Mouse (Mus musculus) myocyte (in vitro differentiated cells): ENCODE results near the gene Rsl1d1. TPM values are rescaled to one million over a fixed set of nuclear protein-coding genes. Genes with fewer than 3 reads are reported as not detected.
"Not testable (repeated sequence)": the region's sequence is repeated elsewhere in the genome, so short reads cannot be mapped to it uniquely, and the experiment has no call there.

ENCODE experiments used
- H3K27me3 ChIP-seq: one replicate; pipeline ENCODE4 v1.6.1; 2011; ENCODE audit not compliant: control insufficient read depth, insufficient read depth, insufficient read length
- H3K36me3 ChIP-seq: one replicate; pipeline ENCODE4 v1.6.1; 2011; ENCODE audit not compliant: control insufficient read depth, insufficient read depth
- H3K4me2 ChIP-seq: one replicate; pipeline ENCODE4 v1.6.1; 2011; ENCODE audit warnings: low read depth, control low read depth
- H3K4me3 ChIP-seq: one replicate; pipeline ENCODE4 v1.5.1; 2011; ENCODE audit warnings: mild to moderate bottlenecking, control low read depth, moderate library complexity
- H3K79me2 ChIP-seq: one replicate; pipeline ENCODE4 v1.6.1; 2011; ENCODE audit not compliant: control insufficient read depth, insufficient read depth
- H3ac ChIP-seq: one replicate; pipeline ENCODE4 v1.6.1; 2011; ENCODE audit not compliant: control insufficient read depth, insufficient read length
- CEBPB ChIP-seq: IDR thresholded peaks from 2 replicates; pipeline ENCODE4 v1.6.1; 2011; ENCODE audit warnings: mild to moderate bottlenecking, moderate library complexity; ENCODE audit not compliant: poor library complexity, insufficient read depth, severe bottlenecking
- E2F4 ChIP-seq: IDR thresholded peaks from one replicate; pipeline ENCODE4 v1.6.1; 2011; ENCODE audit warnings: mild to moderate bottlenecking, control low read depth, moderate library complexity; ENCODE audit not compliant: insufficient read depth
- MAX ChIP-seq: IDR thresholded peaks from one replicate; pipeline ENCODE4 v1.6.1; 2011; ENCODE audit warnings: low read depth, mild to moderate bottlenecking, control low read depth
- MYOD1 ChIP-seq, 3 experiments: IDR thresholded peaks; one replicate each; pipeline ENCODE4 v1.6.1; 2011; ENCODE audit warnings: control low read depth in 2 of 3, low read depth in 2 of 3, mild to moderate bottlenecking in 2 of 3, moderate library complexity in 1 of 3; ENCODE audit not compliant: insufficient read length in 2 of 3, control insufficient read depth in 1 of 3
- MYOG ChIP-seq, 3 experiments: IDR thresholded peaks; one replicate each; pipeline ENCODE4 v1.6.1; 2011; ENCODE audit warnings: control low read depth in 2 of 3, low read depth in 2 of 3, mild to moderate bottlenecking in 2 of 3; ENCODE audit not compliant: insufficient read length in 2 of 3, control insufficient read depth in 1 of 3, insufficient read depth in 1 of 3
- POLR2A ChIP-seq: IDR thresholded peaks from one replicate; pipeline ENCODE4 v1.6.1; 2011; ENCODE audit warnings: low read depth, mild to moderate bottlenecking, control low read depth, moderate library complexity; ENCODE audit not compliant: insufficient read length
- POLR2AphosphoS2 ChIP-seq: IDR thresholded peaks from one replicate; pipeline ENCODE4 v1.6.1; 2011; ENCODE audit warnings: low read depth, control low read depth; ENCODE audit not compliant: insufficient read length
- REST ChIP-seq: IDR thresholded peaks from one replicate; pipeline ENCODE4 v1.6.1; 2011; ENCODE audit warnings: mild to moderate bottlenecking, control low read depth, moderate library complexity; ENCODE audit not compliant: insufficient read depth, insufficient read length
- SRF ChIP-seq: IDR thresholded peaks from one replicate; pipeline ENCODE4 v1.6.1; 2011; ENCODE audit warnings: low read depth; ENCODE audit not compliant: control insufficient read depth, insufficient read length
- TCF12 ChIP-seq: IDR thresholded peaks from one replicate; pipeline ENCODE4 v1.6.1; 2011; ENCODE audit warnings: mild to moderate bottlenecking, control low read depth; ENCODE audit not compliant: poor library complexity, insufficient read depth, severe bottlenecking
- TCF3 ChIP-seq: IDR thresholded peaks from one replicate; pipeline ENCODE4 v1.6.1; 2011; ENCODE audit warnings: low read depth, control low read depth; ENCODE audit not compliant: insufficient read length
- USF1 ChIP-seq: IDR thresholded peaks from one replicate; pipeline ENCODE4 v1.6.1; 2011; ENCODE audit warnings: low read depth, mild to moderate bottlenecking, control low read depth, moderate library complexity
- polyA plus RNA-seq: library from polyadenylated mRNA; unstranded; fragments of >200 nt; fragmentation: generic; extraction: Trizol; gene quantifications from one replicate; pipeline ENCODE4 v1.2.1, GENCODE M21; 2012; ENCODE audit warnings: missing spikeins

Gene Rsl1d1
- polyA plus RNA-seq, 1 experiment = 42.9 TPM

DNA sequence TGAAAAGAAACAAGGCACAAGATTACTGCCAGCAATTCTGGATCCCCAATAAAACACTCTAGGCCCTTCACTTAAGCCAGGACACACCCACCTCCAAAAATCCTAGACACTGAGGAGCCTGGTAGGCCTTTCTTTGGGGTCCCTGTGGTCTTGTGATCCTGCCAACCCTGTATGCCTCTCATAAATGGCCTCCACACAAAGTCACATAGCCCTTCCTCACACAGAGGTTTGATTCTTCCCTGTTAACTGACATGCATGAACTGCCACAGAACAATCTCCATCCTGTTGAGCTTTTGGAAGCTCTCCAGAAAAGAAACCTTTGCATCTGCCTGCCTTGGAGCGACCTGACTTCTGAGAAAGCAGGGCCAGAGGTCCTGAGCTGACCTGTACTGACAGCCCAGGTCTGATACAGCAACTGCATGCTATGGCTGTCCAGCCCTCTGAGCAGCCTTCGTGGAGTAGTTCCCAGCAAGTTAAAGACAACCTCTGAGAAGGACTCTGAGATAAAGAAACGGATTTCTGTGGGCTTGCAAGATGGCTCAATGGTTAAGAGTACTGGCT lies 38.4 kb downstream of the Rsl1d1 start:
- Histone ChIP-seq H3K79me2 (peaks cover 55% of the 10 kb centered on the region), H3ac (no peak overlapping the region), H3K36me3 (peaks cover 20% of the 10 kb centered on the region), H3K4me3 (no peak overlapping the region), H3K4me2 (no peak overlapping the region), H3K27me3 (no peaks in the 10 kb centered on the region)
- TF ChIP-seq TCF12 (no peak), CEBPB (no peak), POLR2AphosphoS2 (no peak)

DNA sequence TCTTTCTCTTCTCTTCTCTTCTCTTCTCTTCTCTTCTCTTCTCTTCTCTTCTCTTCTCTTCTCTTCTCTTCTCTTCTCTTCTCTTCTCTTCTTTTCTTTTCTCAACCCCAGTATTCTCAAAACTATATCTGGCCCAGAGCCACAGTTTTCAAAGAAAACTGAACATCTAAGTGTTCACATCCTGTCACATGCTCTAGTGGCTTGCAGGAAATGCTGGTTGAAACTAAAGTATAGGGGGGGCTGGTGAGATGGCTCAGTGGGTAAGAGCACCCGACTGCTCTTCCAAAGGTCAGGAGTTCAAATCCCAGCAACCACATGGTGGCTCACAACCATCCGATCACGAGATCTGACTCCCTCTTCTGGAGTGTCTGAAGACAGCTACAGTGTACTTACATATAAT lies 45.4 kb downstream of the Rsl1d1 start:
- H3ac ChIP-seq, H3K4me2 ChIP-seq, H3K79me2 ChIP-seq, H3K4me3 ChIP-seq, H3K27me3 ChIP-seq: not testable (repeated sequence)
- H3K36me3 ChIP-seq = peaks cover 45% of the 10 kb centered on the region

- peaks cover 56% of the 10 kb centered on the region for H3K36me3 ChIP-seq
- no peaks in the 10 kb centered on the region for H3K27me3 ChIP-seq
- no peak overlapping the region for H3K4me2 ChIP-seq
- H3ac ChIP-seq = no peak overlapping the region
- H3K79me2 ChIP-seq = no peaks in the 10 kb centered on the region
- H3K4me3 ChIP-seq = no peak overlapping the region
- no peak for TF ChIP-seq MYOD1 (IDR thresholded peaks at IDR 0.05; ENCODE audit: control insufficient read depth in 1 of 3, insufficient read length in 2 of 3, low read depth in 2 of 3)
- no peak for TF ChIP-seq USF1
- no peak for TF ChIP-seq TCF3
- TF ChIP-seq REST = no peak
- TF ChIP-seq POLR2A = no peak
- TF ChIP-seq SRF = no peak
- no peak for TF ChIP-seq MYOG (IDR thresholded peaks at IDR 0.05; ENCODE audit: control insufficient read depth in 1 of 3, insufficient read depth in 1 of 3, insufficient read length in 2 of 3, low read depth in 2 of 3)
- TF ChIP-seq POLR2AphosphoS2 = no peak
- TF ChIP-seq E2F4 = no peak
- TF ChIP-seq CEBPB = no peak
- TF ChIP-seq MAX = no peak
- TF ChIP-seq TCF12 = no peak
These were observed 48.6 kb downstream of the Rsl1d1 start for GRCm38 (mm10) chr16:11154500-11154899.

GRCm38 (mm10) chr16:11143706-11144483 lies 59.2 kb downstream of the Rsl1d1 start:
- not testable (repeated sequence) for H3K4me3 ChIP-seq

More at GRCm38 (mm10) chr16:11143706-11144483, 59.2 kb downstream of the Rsl1d1 start:
- H3K36me3 ChIP-seq = peaks cover 46% of the 10 kb centered on the region
- not testable (repeated sequence) for H3K27me3 ChIP-seq, H3ac ChIP-seq, H3K4me2 ChIP-seq, H3K79me2 ChIP-seq

Other genes starting within 250 kb of the Rsl1d1 start
- 31.0 TPM for gene Snn, start 142.4 kb downstream of the Rsl1d1 start, polyA plus RNA-seq
- gene Litaf, start 137.2 kb downstream of the Rsl1d1 start, polyA plus RNA-seq = 103 TPM
- gene Txndc11, start 68.7 kb downstream of the Rsl1d1 start, polyA plus RNA-seq = 9.7 TPM
- 11.4 TPM for gene Zc3h7a, start 26.9 kb downstream of the Rsl1d1 start, polyA plus RNA-seq
- 54.9 TPM for gene Gspt1, start 51.0 kb upstream of the Rsl1d1 start, polyA plus RNA-seq
- gene Tnfrsf17, start 110.5 kb upstream of the Rsl1d1 start, polyA plus RNA-seq = not detected
- gene Snx29, start 119.6 kb upstream of the Rsl1d1 start, polyA plus RNA-seq = 1.7 TPM